Mouse (Mus musculus) kidney, postnatal 25 days (tissue): ENCODE data around the gene Mfn1.

Experiments
- DNase-seq, 2 experiments: peaks; one replicate each; pipeline ENCODE4 v3.0.0; 2021; ENCODE audit warnings: mixed read lengths in 2 of 2

The Mfn1 gene

DNA sequence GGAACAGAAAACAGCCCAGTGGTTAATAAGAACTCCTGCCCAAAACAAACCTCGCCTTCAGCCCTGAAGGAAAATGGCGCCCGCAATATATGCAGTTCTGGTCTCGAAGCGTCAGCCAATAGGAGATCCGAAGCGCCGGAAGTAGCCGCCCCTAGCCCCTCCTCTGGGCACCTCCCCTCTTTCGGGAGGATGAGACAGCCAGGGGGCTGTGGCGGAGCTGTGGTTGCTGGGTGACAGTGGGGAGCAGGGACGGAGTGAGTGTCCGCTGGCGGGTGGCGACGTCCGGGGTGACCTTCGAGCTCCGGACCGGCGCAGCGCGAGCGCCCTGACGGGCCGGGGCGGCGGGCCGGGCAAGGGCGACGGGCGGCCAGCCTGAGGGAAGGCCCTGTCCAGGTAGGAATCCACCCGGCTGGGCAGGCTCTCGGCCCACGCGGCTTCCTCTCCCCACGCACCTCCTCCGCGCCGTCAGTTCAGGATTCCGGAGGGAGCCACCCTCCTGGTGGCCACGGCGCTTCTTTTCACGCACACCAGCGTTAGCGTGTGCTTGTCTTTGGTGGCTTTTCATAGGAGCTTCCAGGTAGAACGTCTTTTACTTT lies at the start of gene Mfn1:
TSS of gene Mfn1 (plus strand) at position 163 of the 596 bp plus-strand sequence.
- DNase-seq: peak; percentile 95 to 98

DNA sequence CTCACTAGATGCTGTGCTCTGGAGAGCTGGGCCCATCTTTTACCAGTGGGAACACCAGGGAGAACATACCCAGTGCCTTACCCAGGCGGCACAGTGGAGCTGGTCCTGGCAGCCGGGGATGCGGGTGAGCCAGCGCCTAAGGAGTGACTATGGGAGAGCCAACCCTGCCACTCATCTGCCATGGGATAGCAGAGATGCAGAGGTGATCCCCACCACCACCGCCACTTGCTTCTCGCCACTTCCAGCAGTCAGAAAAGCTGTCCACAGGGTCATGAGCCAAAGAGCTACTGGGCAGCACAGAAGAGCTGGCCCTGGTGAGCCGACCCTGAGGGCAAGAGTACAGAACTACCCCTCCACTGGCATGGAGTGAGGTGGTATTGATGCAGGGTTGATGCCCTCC lies 49.3 kb upstream of the Mfn1 start:
- DNase-seq: no peak

- no peak for DNase-seq
Observed at GRCm38 (mm10) chr3:32483035-32483434, 46.2 kb upstream of the Mfn1 start.

GRCm38 (mm10) chr3:32486543-32486942 lies 42.7 kb upstream of the Mfn1 start:
- DNase-seq: peak in 1 of 2 experiments; percentile 41

- no peak for DNase-seq
Observed at GRCm38 (mm10) chr3:32488172-32488571, 41.1 kb upstream of the Mfn1 start.

- no peak for DNase-seq
Observed at GRCm38 (mm10) chr3:32490076-32490927, 39.0 kb upstream of the Mfn1 start.

- DNase-seq: no peak
Observed at GRCm38 (mm10) chr3:32490928-32491315, 38.3 kb upstream of the Mfn1 start.

- DNase-seq: no peak
Observed at GRCm38 (mm10) chr3:32492097-32493090, 36.9 kb upstream of the Mfn1 start, which contains the start of gene Kcnmb3. Gene Kcnmb3, minus strand, starts transcription at chr3:32492231.

DNA sequence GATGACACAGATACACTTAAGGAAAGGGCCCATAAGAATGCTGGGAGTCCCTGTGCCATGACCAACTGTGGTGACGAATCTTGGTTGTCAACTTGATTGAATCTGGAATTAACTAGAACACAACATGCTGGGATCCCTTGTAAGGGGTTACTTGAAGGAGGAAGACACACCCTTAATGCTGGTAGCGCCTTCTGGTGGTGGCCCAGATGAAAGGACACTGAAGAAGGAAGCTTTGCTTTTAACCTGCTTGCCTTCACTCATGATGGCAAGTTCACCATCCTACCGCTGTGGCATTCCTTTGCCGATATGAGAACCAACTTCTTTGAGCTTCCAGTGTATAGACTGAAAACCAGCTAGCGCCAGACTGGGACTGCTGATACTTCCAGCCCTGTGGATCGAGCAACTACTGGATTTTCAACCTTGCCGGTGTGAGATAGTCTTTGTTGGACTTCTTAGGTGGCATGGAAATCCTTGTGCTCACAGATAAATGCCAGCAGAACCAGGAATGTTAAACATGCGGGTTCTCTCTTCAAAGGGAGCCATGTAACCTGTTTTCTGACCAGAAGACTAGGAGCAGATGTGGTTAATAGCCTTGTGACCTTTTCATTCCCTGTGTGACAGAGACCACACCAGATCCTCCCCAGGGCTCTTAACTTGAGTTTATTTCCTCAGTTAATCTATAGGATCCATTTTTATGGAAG lies 34.7 kb upstream of the Mfn1 start:
- DNase-seq: peak in 1 of 2 experiments; percentile 27

- DNase-seq: no peak
Observed at GRCm38 (mm10) chr3:32495088-32495770, 34.0 kb upstream of the Mfn1 start.

DNA sequence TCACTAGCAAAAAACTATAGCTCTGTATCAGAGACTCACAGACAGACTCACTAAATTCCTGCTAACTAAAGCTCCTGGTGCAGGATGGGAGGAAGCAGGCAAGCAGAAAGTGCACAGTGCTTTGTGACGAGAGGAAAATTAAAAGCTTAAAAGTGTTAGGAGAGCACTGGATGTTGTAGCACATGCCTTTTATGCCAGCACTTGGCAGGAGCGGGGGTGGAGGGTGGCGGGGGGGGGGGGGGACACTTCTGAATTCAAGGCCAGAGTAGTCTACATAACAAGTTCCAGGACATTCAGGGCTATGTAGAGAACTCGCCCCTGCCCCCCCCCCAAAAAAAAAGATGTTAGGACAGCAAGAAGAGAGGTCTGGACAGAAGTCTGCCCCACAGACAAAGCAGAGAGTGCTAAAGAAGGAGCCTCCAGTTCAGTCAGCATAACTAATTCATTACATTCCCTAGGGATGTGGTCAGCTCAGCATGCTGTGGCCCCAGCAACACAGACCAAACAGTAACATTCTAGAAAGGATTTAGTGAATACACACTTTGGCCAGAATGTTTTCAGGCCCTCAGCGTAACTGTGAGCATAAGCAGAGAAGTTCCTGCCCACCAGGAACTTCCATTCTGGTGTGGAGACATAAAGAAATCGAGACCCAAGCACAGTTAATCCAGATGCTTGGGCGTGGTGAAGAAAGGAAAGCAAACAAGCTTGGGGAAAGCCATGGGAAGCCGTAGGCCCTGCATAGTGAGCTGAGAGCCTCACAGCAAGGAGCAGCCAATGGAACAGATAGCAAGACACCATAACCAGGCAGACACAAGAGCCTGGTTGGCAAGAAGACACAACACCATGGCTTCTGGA lies 33.2 kb upstream of the Mfn1 start:
- no peak for DNase-seq

DNA sequence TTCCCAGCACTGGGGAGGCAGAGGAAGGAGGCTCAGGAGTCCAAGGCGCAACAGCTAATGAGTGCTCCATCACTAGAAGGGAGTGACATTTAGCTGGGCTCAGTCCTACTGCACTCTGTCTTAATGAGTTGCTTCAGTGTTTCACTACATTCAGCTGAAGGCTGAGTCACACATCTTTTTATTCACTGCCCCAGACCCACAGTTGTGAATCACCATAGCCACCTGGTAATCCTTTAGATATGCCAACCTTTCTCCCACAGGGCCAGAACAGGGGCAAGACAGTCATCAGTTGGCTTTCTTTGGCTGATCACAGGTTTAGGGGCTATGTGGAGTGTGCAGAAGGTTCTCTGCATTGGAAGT lies 32.6 kb upstream of the Mfn1 start:
- DNase-seq: no peak

- DNase-seq: no peak
Observed at GRCm38 (mm10) chr3:32500346-32500745, 28.9 kb upstream of the Mfn1 start.

DNA sequence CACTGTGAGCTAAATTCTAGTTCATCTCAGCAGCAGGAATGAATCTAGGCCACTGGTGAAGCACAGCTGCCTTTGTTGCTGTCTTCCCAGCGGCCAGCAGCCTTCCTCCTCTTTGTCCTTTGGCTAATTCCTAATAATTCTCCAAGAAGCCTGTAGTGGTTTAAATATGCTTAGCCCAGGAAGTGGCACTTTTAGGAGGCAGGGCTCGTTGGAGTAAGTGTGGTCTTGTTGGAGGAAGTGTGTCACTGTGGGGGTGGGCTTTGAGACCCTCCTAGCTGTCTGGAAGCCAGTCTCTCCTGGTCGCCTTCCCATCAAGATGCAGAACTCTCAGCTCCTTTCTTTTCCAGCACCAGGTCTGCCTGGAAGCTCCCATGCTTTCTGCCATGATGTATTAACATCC lies 23.4 kb upstream of the Mfn1 start:
- no peak for DNase-seq

DNA sequence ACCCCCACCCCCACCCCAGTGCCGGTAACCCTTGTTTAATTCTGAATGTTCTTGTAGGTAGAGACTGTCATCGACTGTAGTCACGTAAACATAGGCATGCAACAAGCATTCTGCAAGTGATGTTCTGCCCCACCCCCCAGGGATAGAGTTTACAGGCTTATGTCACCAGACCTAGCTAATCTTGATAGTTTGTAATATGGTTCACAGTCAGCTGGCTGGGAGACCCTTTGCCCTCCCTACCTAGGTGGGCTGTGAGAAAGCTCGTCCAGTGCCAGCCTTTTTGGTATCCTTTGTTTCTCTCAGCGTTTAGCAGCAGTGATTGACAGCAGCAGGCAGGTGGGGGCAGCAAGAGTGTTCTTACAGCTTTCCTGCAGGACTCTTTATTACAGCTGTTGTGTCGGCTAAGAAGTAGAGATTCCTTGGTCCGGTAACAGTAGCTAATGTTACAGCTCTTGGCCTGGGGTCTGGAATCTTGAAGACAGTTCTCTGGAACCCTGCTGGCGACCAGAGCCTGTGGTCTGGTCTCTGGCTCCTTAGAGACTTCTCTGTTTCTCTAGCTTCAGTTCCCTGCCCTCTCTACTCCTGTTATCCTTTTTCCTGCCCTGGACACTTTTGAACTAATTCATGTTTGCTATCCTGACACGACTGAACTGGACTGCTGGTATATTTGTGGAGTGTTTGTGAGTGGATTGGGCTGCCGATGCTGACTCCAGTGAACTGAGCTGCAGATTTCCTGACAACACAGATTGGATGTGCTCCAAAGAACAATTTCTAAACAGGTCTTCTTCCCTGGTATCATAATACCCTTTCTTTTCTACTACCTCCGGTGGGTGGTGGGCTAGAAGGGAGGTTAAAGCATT lies 22.7 kb upstream of the Mfn1 start:
- DNase-seq: no peak

GRCm38 (mm10) chr3:32508666-32509324 lies 20.5 kb upstream of the Mfn1 start:
- peak; percentile 68 to 81 for DNase-seq

GRCm38 (mm10) chr3:32509496-32510374 lies 19.5 kb upstream of the Mfn1 start, which contains the start of gene Zfp639:
Gene Zfp639, plus strand, starts transcription at chr3:32510259.
- DNase-seq: no peak
